Mouse (Mus musculus): Measurements from ENCODE around the gene Zdhhc14.

GRCm38 (mm10) chr17:5650124-5650523 is 157.8 kb downstream of the Zdhhc14 start:
- TF ChIP-seq REST (IDR thresholded peaks at IDR 0.05; ENCODE audit: insufficient read depth, insufficient read length), result no peak
- no peak for TF ChIP-seq SRF (IDR thresholded peaks at IDR 0.05; ENCODE audit: control insufficient read depth, insufficient read length, low read depth)
- no peak for TF ChIP-seq POLR2AphosphoS2 (IDR thresholded peaks at IDR 0.05; ENCODE audit: insufficient read length, low read depth)
- no peak for TF ChIP-seq CEBPB (IDR thresholded peaks at IDR 0.05; ENCODE audit: insufficient read depth, poor library complexity, severe bottlenecking)
- no peak for TF ChIP-seq POLR2A (IDR thresholded peaks at IDR 0.05; ENCODE audit: insufficient read length, low read depth)
- no peak for TF ChIP-seq MYOG (IDR thresholded peaks at IDR 0.05; ENCODE audit: control insufficient read depth in 1 of 3, insufficient read depth in 1 of 3, insufficient read length in 2 of 3, low read depth in 2 of 3)
- no peak for TF ChIP-seq USF1 (IDR thresholded peaks at IDR 0.05; ENCODE audit: low read depth)
- no peak for TF ChIP-seq TCF12 (IDR thresholded peaks at IDR 0.05; ENCODE audit: insufficient read depth, poor library complexity, severe bottlenecking)
- no peak for TF ChIP-seq E2F4 (IDR thresholded peaks at IDR 0.05; ENCODE audit: insufficient read depth)
- no peak for TF ChIP-seq TCF3 (IDR thresholded peaks at IDR 0.05; ENCODE audit: insufficient read length, low read depth)
- no peak for TF ChIP-seq MAX (IDR thresholded peaks at IDR 0.05; ENCODE audit: low read depth)
- TF ChIP-seq MYOD1 (IDR thresholded peaks at IDR 0.05; ENCODE audit: control insufficient read depth in 1 of 3, insufficient read length in 2 of 3, low read depth in 2 of 3), result no peak
